Mouse (Mus musculus): ENCODE data around the gene Aox2. TPM values are rescaled to one million over a fixed set of nuclear protein-coding genes. Genes with fewer than 3 reads are reported as not detected.

The Aox2 gene
- total and polyA plus RNA-seq, 3 experiments: 0.79 to 1.4 (median 1.4) TPM

DNA sequence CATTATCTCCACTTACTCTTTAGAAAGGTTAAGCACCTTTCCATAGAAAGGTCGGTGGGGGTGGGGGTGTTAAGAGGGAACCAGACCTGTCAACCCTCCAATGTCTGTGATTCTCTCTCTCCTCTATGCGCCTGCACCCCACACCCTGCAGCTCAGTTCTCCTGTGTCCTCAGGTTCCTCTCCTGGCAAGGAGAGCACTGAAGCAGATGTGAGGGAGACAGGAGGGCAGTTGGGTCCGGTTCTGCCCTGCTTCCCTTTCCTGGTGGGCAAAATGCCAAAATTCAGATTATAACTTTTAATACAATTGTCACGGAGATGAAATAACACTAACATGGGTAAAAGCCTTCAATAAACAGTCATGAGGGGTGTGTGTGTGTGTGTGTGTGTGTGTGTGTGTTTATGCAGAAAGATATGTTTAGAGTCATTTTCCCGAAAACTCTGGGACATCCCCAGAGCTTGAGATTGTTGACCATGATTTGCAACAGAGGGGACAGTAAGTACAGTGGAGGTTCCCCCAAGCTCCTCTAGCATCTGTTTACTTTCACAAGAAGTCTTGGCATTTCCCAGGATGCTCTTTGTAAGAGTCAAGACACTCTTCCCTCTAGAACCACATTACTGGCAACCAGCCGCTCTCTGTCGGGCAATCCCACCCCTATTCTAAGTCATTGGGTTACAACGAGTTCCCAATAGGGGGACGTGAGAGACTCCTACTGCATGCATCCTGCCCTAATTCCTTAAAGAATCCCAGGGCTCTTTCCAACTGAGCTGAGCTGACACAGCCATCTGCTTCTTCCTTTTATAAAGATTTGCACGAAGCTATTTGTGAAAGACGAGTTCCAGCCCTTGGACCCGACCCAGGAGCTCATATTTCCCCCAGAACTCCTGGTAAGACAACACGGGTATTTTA, 13.5 kb downstream of the Aox2 start:
- no peak overlapping the region for H3K4me3 ChIP-seq (ENCODE audit: low read depth, low read length)
- H3K4me1 ChIP-seq (ENCODE audit: insufficient read depth, low read depth, low read length): peaks cover 10% of the 10 kb centered on the region
- H3K27me3 ChIP-seq (ENCODE audit: insufficient read depth, low read length): peaks cover 57% of the 10 kb centered on the region
- no peaks in the 10 kb centered on the region for H3K9me3 ChIP-seq (replicated peaks)
- no peak for ATAC-seq (ENCODE audit: extremely low read depth, insufficient number of reproducible peaks, low FRiP score, poor library complexity, severe bottlenecking)
- no peak for DNase-seq (ENCODE audit: low spot score)
- no peaks in the 10 kb centered on the region for H3K36me3 ChIP-seq (replicated peaks)
- TF ChIP-seq GATA1 (IDR thresholded peaks at IDR 0.05; ENCODE audit: borderline replicate concordance, low read length) (no peak), POLR2AphosphoS5 (IDR thresholded peaks at IDR 0.05; ENCODE audit: insufficient replicate concordance, low read depth, low read length) (no peak), CTCF (IDR thresholded peaks at IDR 0.05; ENCODE audit: low read depth, low read length) (no peak), GATA2 (IDR thresholded peaks at IDR 0.05; ENCODE audit: borderline replicate concordance, low read depth, low read length) (no peak)

DNA sequence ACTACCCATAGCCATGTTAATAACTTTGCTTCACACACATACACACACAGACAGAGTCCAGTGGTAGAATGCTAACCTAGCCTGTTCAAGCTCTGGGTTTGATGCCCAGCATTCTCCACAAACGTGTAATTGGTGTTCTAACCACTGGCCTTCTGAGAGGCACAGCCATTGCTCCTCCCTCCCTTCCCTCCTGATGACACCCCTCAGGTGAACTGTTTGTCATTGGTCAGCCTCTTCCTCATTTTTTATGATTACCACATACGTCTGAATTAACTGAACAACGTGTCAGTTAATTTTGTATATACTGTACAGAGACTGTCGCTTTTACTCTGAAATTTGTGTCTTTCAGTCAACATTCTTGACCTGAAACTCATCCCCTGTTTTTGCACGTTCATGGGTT, 16.6 kb downstream of the Aox2 start:
- DNase-seq (ENCODE audit: low spot score): no peak
- Histone ChIP-seq H3K27me3 (ENCODE audit: insufficient read depth, low read length) (peaks cover 61% of the 10 kb centered on the region), H3K4me1 (ENCODE audit: insufficient read depth, low read depth, low read length) (peaks cover 12% of the 10 kb centered on the region), H3K4me3 (ENCODE audit: low read depth, low read length) (no peak overlapping the region), H3K9me3 (replicated peaks) (no peaks in the 10 kb centered on the region), H3K36me3 (replicated peaks) (no peaks in the 10 kb centered on the region)
- TF ChIP-seq TAL1 (conservative IDR thresholded peaks at IDR 0.05; ENCODE audit: low read depth, low read length) (no peak), GATA1 (IDR thresholded peaks at IDR 0.05; ENCODE audit: borderline replicate concordance, low read length) (no peak), CTCF (IDR thresholded peaks at IDR 0.05; ENCODE audit: low read depth, low read length) (no peak), POLR2AphosphoS5 (IDR thresholded peaks at IDR 0.05; ENCODE audit: insufficient replicate concordance, low read depth, low read length) (no peak), GATA2 (IDR thresholded peaks at IDR 0.05; ENCODE audit: borderline replicate concordance, low read depth, low read length) (no peak)
- ATAC-seq (ENCODE audit: extremely low read depth, insufficient number of reproducible peaks, low FRiP score, poor library complexity, severe bottlenecking): no peak

DNA sequence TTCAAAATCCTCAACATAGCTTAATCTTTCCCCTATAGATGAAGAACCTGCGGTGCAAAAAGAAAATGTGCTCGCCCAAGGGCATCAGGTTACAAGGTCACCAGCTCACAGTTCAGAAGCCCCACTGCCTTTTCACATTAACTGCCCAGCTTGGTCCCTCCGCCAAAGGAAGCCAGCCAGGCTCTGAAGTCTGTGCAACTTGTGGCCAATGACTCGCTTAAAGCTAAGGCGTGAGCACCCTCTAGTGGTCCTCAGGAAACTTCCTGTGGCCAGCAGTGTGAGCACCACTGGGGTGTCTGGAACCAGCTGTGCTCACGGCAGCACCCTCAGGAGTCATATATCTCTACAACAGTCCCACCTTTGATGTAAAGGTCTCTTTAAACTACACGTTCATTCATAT, 18.2 kb downstream of the Aox2 start:
- ATAC-seq (ENCODE audit: extremely low read depth, insufficient number of reproducible peaks, low FRiP score, poor library complexity, severe bottlenecking) (peak; percentile 80), DNase-seq (ENCODE audit: low spot score) (peak; percentile 80)
- no peak for TF ChIP-seq TAL1 (conservative IDR thresholded peaks at IDR 0.05; ENCODE audit: low read depth, low read length)
- TF ChIP-seq CTCF (IDR thresholded peaks at IDR 0.05; ENCODE audit: low read depth, low read length): peak; percentile 95
- H3K4me3 ChIP-seq (ENCODE audit: low read depth, low read length): no peak overlapping the region
- no peaks in the 10 kb centered on the region for H3K36me3 ChIP-seq (replicated peaks)
- H3K4me1 ChIP-seq (ENCODE audit: insufficient read depth, low read depth, low read length): peaks cover 12% of the 10 kb centered on the region
- no peaks in the 10 kb centered on the region for H3K9me3 ChIP-seq (replicated peaks)
- peaks cover 62% of the 10 kb centered on the region for H3K27me3 ChIP-seq (ENCODE audit: insufficient read depth, low read length)

DNA sequence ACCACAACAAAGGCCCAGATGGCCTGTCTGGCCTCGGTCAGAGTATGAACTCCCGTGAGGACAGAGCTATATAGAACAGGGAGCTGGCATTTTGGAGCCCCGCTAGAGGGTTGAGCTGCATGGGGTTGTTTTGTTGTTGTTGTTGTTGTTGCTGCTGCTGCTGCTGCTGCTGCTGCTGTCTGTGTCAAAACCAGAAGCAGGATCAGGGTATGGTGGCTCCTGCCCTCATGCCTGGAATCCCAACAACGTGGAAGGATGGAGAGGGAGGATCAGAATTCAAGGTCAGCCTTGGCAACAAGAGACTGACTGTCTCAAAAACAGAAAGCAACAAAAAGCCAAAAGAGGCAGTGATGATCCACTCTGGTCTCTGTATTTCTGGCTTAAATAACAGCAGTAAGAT, 18.7 kb downstream of the Aox2 start:
- Histone ChIP-seq H3K4me1 (ENCODE audit: insufficient read depth, low read depth, low read length) (peaks cover 13% of the 10 kb centered on the region), H3K27me3 (ENCODE audit: insufficient read depth, low read length) (peaks cover 56% of the 10 kb centered on the region), H3K9me3 (replicated peaks) (no peaks in the 10 kb centered on the region), H3K36me3 (replicated peaks) (no peaks in the 10 kb centered on the region), H3K4me3 (ENCODE audit: low read depth, low read length) (no peak overlapping the region)
- DNase-seq (ENCODE audit: low spot score) (no peak), ATAC-seq (ENCODE audit: extremely low read depth, insufficient number of reproducible peaks, low FRiP score, poor library complexity, severe bottlenecking) (no peak)
- TF ChIP-seq GATA1 (IDR thresholded peaks at IDR 0.05; ENCODE audit: borderline replicate concordance, low read length) (no peak), POLR2AphosphoS5 (IDR thresholded peaks at IDR 0.05; ENCODE audit: insufficient replicate concordance, low read depth, low read length) (no peak), TAL1 (conservative IDR thresholded peaks at IDR 0.05; ENCODE audit: low read depth, low read length) (no peak), GATA2 (IDR thresholded peaks at IDR 0.05; ENCODE audit: borderline replicate concordance, low read depth, low read length) (no peak), CTCF (IDR thresholded peaks at IDR 0.05; ENCODE audit: low read depth, low read length) (no peak)

GRCm38 (mm10) chr1:58298347-58298746, 20.2 kb downstream of the Aox2 start:
- no peak for DNase-seq (ENCODE audit: low spot score)
- TF ChIP-seq POLR2AphosphoS5 (IDR thresholded peaks at IDR 0.05; ENCODE audit: insufficient replicate concordance, low read depth, low read length) (no peak), GATA2 (IDR thresholded peaks at IDR 0.05; ENCODE audit: borderline replicate concordance, low read depth, low read length) (no peak), CTCF (IDR thresholded peaks at IDR 0.05; ENCODE audit: low read depth, low read length) (no peak), GATA1 (IDR thresholded peaks at IDR 0.05; ENCODE audit: borderline replicate concordance, low read length) (no peak), TAL1 (conservative IDR thresholded peaks at IDR 0.05; ENCODE audit: low read depth, low read length) (no peak)
- Histone ChIP-seq H3K9me3 (replicated peaks) (no peaks in the 10 kb centered on the region), H3K27me3 (ENCODE audit: insufficient read depth, low read length) (peaks cover 41% of the 10 kb centered on the region), H3K4me3 (ENCODE audit: low read depth, low read length) (no peak overlapping the region), H3K4me1 (ENCODE audit: insufficient read depth, low read depth, low read length) (peaks cover 26% of the 10 kb centered on the region), H3K36me3 (replicated peaks) (no peaks in the 10 kb centered on the region)
- no peak for ATAC-seq (ENCODE audit: extremely low read depth, insufficient number of reproducible peaks, low FRiP score, poor library complexity, severe bottlenecking)

DNA sequence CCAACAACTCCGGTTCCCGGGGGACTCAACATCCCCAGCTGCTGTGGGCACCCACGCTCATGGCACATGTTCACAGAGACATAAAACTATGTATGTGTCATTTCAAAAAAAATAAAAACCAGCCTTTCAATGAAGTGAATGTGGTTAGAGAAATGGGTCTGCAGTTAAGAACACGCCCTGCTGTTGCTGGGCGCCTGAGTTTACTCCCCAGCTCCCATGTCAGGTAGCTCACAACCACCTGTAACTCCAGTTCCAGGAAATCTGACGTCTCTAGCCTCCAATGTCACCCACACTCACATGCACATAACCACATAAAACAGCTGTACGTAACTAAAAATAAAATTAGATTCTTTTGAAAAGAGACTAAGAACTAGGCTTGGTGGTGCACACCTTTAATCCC, 22.9 kb downstream of the Aox2 start:
- TF ChIP-seq CTCF (IDR thresholded peaks at IDR 0.05; ENCODE audit: low read depth, low read length) (no peak), POLR2AphosphoS5 (IDR thresholded peaks at IDR 0.05; ENCODE audit: insufficient replicate concordance, low read depth, low read length) (no peak), GATA1 (IDR thresholded peaks at IDR 0.05; ENCODE audit: borderline replicate concordance, low read length) (no peak), GATA2 (IDR thresholded peaks at IDR 0.05; ENCODE audit: borderline replicate concordance, low read depth, low read length) (no peak)
- peaks cover 35% of the 10 kb centered on the region for H3K27me3 ChIP-seq (ENCODE audit: insufficient read depth, low read length)
- DNase-seq (ENCODE audit: low spot score) (no peak), ATAC-seq (ENCODE audit: extremely low read depth, insufficient number of reproducible peaks, low FRiP score, poor library complexity, severe bottlenecking) (no peak)
- no peak overlapping the region for H3K4me3 ChIP-seq (ENCODE audit: low read depth, low read length)
- peaks cover 33% of the 10 kb centered on the region for H3K4me1 ChIP-seq (ENCODE audit: insufficient read depth, low read depth, low read length)
- no peaks in the 10 kb centered on the region for H3K36me3 ChIP-seq (replicated peaks)
- no peaks in the 10 kb centered on the region for H3K9me3 ChIP-seq (replicated peaks)

All from G1E (cell line).